Mouse (Mus musculus) hindbrain, embryonic 11.5 days (tissue): Measurements from ENCODE around the gene Thoc7. TPM values are rescaled to one million over a fixed set of nuclear protein-coding genes. Genes with fewer than 3 reads are reported as not detected.

Experiments
- ATAC-seq: fragments of 200-750 bp; cut with Nextera tagmentation; 2 replicates; pipeline ENCODE4 v1.8.0; 2017; ENCODE audit warnings: mild to moderate bottlenecking, moderate TSS enrichment, moderate library complexity; ENCODE audit not compliant: low FRiP score
- DNase-seq: peaks from one replicate; pipeline ENCODE4 v3.0.0-alpha.2; 2015; ENCODE audit warnings: low spot score
- H3K27ac ChIP-seq: fragments of 300-500 bp; sonication (generic); 2 replicates; pipeline ENCODE4 v1.5.1; 2014; ENCODE audit warnings: mild to moderate bottlenecking, low read depth, low read length
- H3K27me3 ChIP-seq: fragments of 300-500 bp; sonication (generic); 2 replicates; pipeline ENCODE4 v1.6.1; 2014; ENCODE audit warnings: mild to moderate bottlenecking, low read length, moderate library complexity, mixed read lengths; ENCODE audit not compliant: control insufficient read depth, insufficient read depth
- H3K36me3 ChIP-seq: fragments of 300-500 bp; sonication (generic); 2 replicates; pipeline ENCODE4 v1.6.1; 2014; ENCODE audit warnings: mild to moderate bottlenecking, low read length, moderate library complexity, mixed read lengths; ENCODE audit not compliant: control insufficient read depth, insufficient read depth
- H3K4me1 ChIP-seq: fragments of 300-500 bp; sonication (generic); replicated peaks from 2 replicates; pipeline ENCODE4 v1.6.1; 2014; ENCODE audit warnings: low read length, mixed read lengths; ENCODE audit not compliant: control insufficient read depth, insufficient read depth
- H3K4me2 ChIP-seq: fragments of 300-500 bp; sonication (generic); replicated peaks from 2 replicates; pipeline ENCODE4 v1.6.1; 2014; ENCODE audit warnings: mild to moderate bottlenecking, low read depth, low read length
- H3K4me3 ChIP-seq: fragments of 300-500 bp; sonication (generic); 2 replicates; pipeline ENCODE4 v1.5.1; 2014; ENCODE audit warnings: low read depth, low read length
- H3K9ac ChIP-seq: fragments of 300-500 bp; sonication (generic); 2 replicates; pipeline ENCODE4 v1.6.1; 2014; ENCODE audit warnings: low read depth, low read length
- H3K9me3 ChIP-seq: fragments of 300-500 bp; sonication (generic); 2 replicates; pipeline ENCODE4 v1.6.1; 2016; ENCODE audit warnings: low read length; ENCODE audit not compliant: control insufficient read depth
- WGBS: fragments of 180-500 bp; shearing (Covaris S2); extraction: QIAGEN DNeasy Blood & Tissue Kit; methylation state at CpG from one replicate; pipeline ENCODE4 v1.1.7; 2014; 5-methylcytosine and 5-hydroxymethylcytosine counted together
- polyA plus RNA-seq: library from polyadenylated mRNA; unstranded; fragments of >200 nt; fragmentation: Nextera tagmentation; extraction: Ambion mirVana; gene quantifications from 2 replicates; pipeline ENCODE4 v1.2.1, GENCODE M21; 2014

Thoc7 gene
- polyA plus RNA-seq, 1 experiment from 2014 or later = 253 TPM

GRCm38 (mm10) chr14:13977498-13977897 is 15.8 kb upstream of the Thoc7 start:
- no peak overlapping the region for H3K9ac ChIP-seq
- no peak overlapping the region for H3K4me2 ChIP-seq
- no peak overlapping the region for H3K27ac ChIP-seq
- WGBS = 79% methylated on average over 1 of the region's 1 CpGs
- H3K9me3 ChIP-seq = no peaks in the 10 kb centered on the region
- DNase-seq (no peak), ATAC-seq (no peak)
- no peaks in the 10 kb centered on the region for H3K27me3 ChIP-seq
- no peaks in the 10 kb centered on the region for H3K36me3 ChIP-seq
- no peak overlapping the region for H3K4me3 ChIP-seq
- no peaks in the 10 kb centered on the region for H3K4me1 ChIP-seq

- Histone ChIP-seq H3K27me3 (no peaks in the 10 kb centered on the region), H3K4me2 (no peak overlapping the region), H3K4me1 (no peaks in the 10 kb centered on the region), H3K9me3 (no peaks in the 10 kb centered on the region), H3K9ac (no peak overlapping the region), H3K36me3 (no peaks in the 10 kb centered on the region), H3K4me3 (no peak overlapping the region), H3K27ac (no peak overlapping the region)
- DNase-seq (no peak), ATAC-seq (no peak)
- WGBS = 55% methylated on average over 6 of the region's 6 CpGs
Observed at GRCm38 (mm10) chr14:13971644-13972234, 10.1 kb upstream of the Thoc7 start.

- ATAC-seq = no peak
- no peaks in the 10 kb centered on the region for H3K27me3 ChIP-seq
Observed at GRCm38 (mm10) chr14:13970513-13970912, 8.9 kb upstream of the Thoc7 start.

GRCm38 (mm10) chr14:13968476-13968875 is 6.8 kb upstream of the Thoc7 start:
- Histone ChIP-seq H3K4me1 (no peaks in the 10 kb centered on the region), H3K9me3 (no peaks in the 10 kb centered on the region), H3K4me2 (no peak overlapping the region), H3K9ac (no peak overlapping the region), H3K4me3 (no peak overlapping the region), H3K27ac (no peak overlapping the region), H3K27me3 (no peaks in the 10 kb centered on the region), H3K36me3 (no peaks in the 10 kb centered on the region)
- ATAC-seq = no peak
- DNase-seq = no peak
- 89% methylated on average over 5 of the region's 5 CpGs for WGBS

More at GRCm38 (mm10) chr14:13970513-13970912, 8.9 kb upstream of the Thoc7 start:
- H3K4me3 ChIP-seq = no peak overlapping the region
- WGBS = 90% methylated on average over 3 of the region's 3 CpGs
- no peak for DNase-seq
- no peaks in the 10 kb centered on the region for H3K4me1 ChIP-seq
- H3K9me3 ChIP-seq = no peaks in the 10 kb centered on the region
- no peak overlapping the region for H3K4me2 ChIP-seq
- no peak overlapping the region for H3K27ac ChIP-seq
- no peaks in the 10 kb centered on the region for H3K36me3 ChIP-seq
- H3K9ac ChIP-seq = no peak overlapping the region

- no peak for ATAC-seq
- Histone ChIP-seq H3K9me3 (no peaks in the 10 kb centered on the region), H3K4me1 (no peaks in the 10 kb centered on the region), H3K27ac (no peak overlapping the region), H3K9ac (no peak overlapping the region), H3K27me3 (no peaks in the 10 kb centered on the region), H3K36me3 (no peaks in the 10 kb centered on the region), H3K4me2 (no peak overlapping the region), H3K4me3 (no peak overlapping the region)
- 50% methylated on average over 1 of the region's 1 CpGs for WGBS
- DNase-seq = no peak
Observed at GRCm38 (mm10) chr14:13967607-13968006, 6.0 kb upstream of the Thoc7 start.

- no peaks in the 10 kb centered on the region for H3K4me1 ChIP-seq
- H3K4me3 ChIP-seq = no peak overlapping the region
- ATAC-seq = no peak
- no peak for DNase-seq
- no peaks in the 10 kb centered on the region for H3K36me3 ChIP-seq
- no peak overlapping the region for H3K9ac ChIP-seq
- no peak overlapping the region for H3K4me2 ChIP-seq
- no peak overlapping the region for H3K27ac ChIP-seq
- H3K9me3 ChIP-seq = no peaks in the 10 kb centered on the region
- no peaks in the 10 kb centered on the region for H3K27me3 ChIP-seq
- WGBS = 79% methylated on average over 1 of the region's 1 CpGs
Observed at GRCm38 (mm10) chr14:13963527-13963926, 1.9 kb upstream of the Thoc7 start.

GRCm38 (mm10) chr14:13962476-13962875 is 824 bp upstream of the Thoc7 start:
- ATAC-seq = no peak
- no peaks in the 10 kb centered on the region for H3K4me1 ChIP-seq
- WGBS = 92% methylated on average over 6 of the region's 6 CpGs
- H3K27ac ChIP-seq = no peak overlapping the region
- no peaks in the 10 kb centered on the region for H3K9me3 ChIP-seq
- no peaks in the 10 kb centered on the region for H3K36me3 ChIP-seq
- no peak for DNase-seq
- no peak overlapping the region for H3K4me2 ChIP-seq
- no peak overlapping the region for H3K4me3 ChIP-seq
- H3K9ac ChIP-seq = no peak overlapping the region
- H3K27me3 ChIP-seq = no peaks in the 10 kb centered on the region

GRCm38 (mm10) chr14:13960482-13961325 is 948 bp downstream of the Thoc7 start:
- WGBS = under 1% methylated on average over 23 of the region's 75 CpGs
- Histone ChIP-seq H3K36me3 (no peaks in the 10 kb centered on the region), H3K4me3 (peak overlapping the region; percentile 92), H3K9ac (peak overlapping the region; percentile 99), H3K4me1 (no peaks in the 10 kb centered on the region), H3K27me3 (no peaks in the 10 kb centered on the region), H3K9me3 (no peaks in the 10 kb centered on the region), H3K4me2 (peak overlapping the region; percentile 51), H3K27ac (peak overlapping the region; percentile 90)
- DNase-seq (peak; percentile 77), ATAC-seq (peak; percentile 92)

GRCm38 (mm10) chr14:13960079-13960478 is 1.6 kb downstream of the Thoc7 start:
- Histone ChIP-seq H3K27me3 (no peaks in the 10 kb centered on the region), H3K36me3 (no peaks in the 10 kb centered on the region), H3K4me2 (peak overlapping the region; percentile 51), H3K9ac (peak overlapping the region; percentile 99), H3K9me3 (no peaks in the 10 kb centered on the region), H3K27ac (peak overlapping the region; percentile 90; the same call in 1 of the 2 replicates), H3K4me3 (peak overlapping the region; percentile 92), H3K4me1 (no peaks in the 10 kb centered on the region)
- peak; percentile 58 for ATAC-seq
- peak; percentile 58 for DNase-seq
- WGBS = under 1% methylated on average over 9 of the region's 9 CpGs
